Mouse (Mus musculus): ENCODE measurements around the gene Agap2. TPM values are rescaled to one million over a fixed set of nuclear protein-coding genes. Genes with fewer than 3 reads are reported as not detected.
"Not testable (repeated sequence)": the region's sequence is repeated elsewhere in the genome, so short reads cannot be mapped to it uniquely, and the experiment has no call there.

Gene Agap2
- polyA plus RNA-seq, 1 experiment, result 0.21 TPM

- no peaks in the 10 kb centered on the region for H3K4me1 ChIP-seq (ENCODE audit: control insufficient read depth, insufficient read depth, low read length)
- TF ChIP-seq CTCF (IDR thresholded peaks at IDR 0.05; ENCODE audit: borderline replicate concordance, insufficient read depth, low read length) (peak; percentile 98), POLR2A (IDR thresholded peaks at IDR 0.05; ENCODE audit: low read depth, low read length) (no peak)
- no peak overlapping the region for H3K4me3 ChIP-seq (ENCODE audit: insufficient read depth, low read length)
- no peak overlapping the region for H3K27ac ChIP-seq (ENCODE audit: insufficient read depth, low read length)
Observed at GRCm38 (mm10) chr10:127058161-127058560, 16.9 kb upstream of the Agap2 start.

- no peak overlapping the region for H3K4me3 ChIP-seq (ENCODE audit: insufficient read depth, low read length)
Observed at GRCm38 (mm10) chr10:127058708-127059107, 16.4 kb upstream of the Agap2 start.

GRCm38 (mm10) chr10:127059174-127059967, 15.7 kb upstream of the Agap2 start:
- H3K4me1 ChIP-seq (ENCODE audit: control insufficient read depth, insufficient read depth, low read length), result no peaks in the 10 kb centered on the region
- H3K27ac ChIP-seq (ENCODE audit: insufficient read depth, low read length), result no peak overlapping the region
- H3K4me3 ChIP-seq (ENCODE audit: insufficient read depth, low read length), result peak overlapping the region; percentile 25; the same call in 1 of the 2 replicates
- no peak for TF ChIP-seq CTCF (IDR thresholded peaks at IDR 0.05; ENCODE audit: borderline replicate concordance, insufficient read depth, low read length)
- TF ChIP-seq POLR2A (IDR thresholded peaks at IDR 0.05; ENCODE audit: low read depth, low read length), result no peak

More at GRCm38 (mm10) chr10:127058708-127059107, 16.4 kb upstream of the Agap2 start:
- Histone ChIP-seq H3K27ac (ENCODE audit: insufficient read depth, low read length) (no peak overlapping the region), H3K4me1 (ENCODE audit: control insufficient read depth, insufficient read depth, low read length) (no peaks in the 10 kb centered on the region)
- no peak for TF ChIP-seq CTCF (IDR thresholded peaks at IDR 0.05; ENCODE audit: borderline replicate concordance, insufficient read depth, low read length)
- no peak for TF ChIP-seq POLR2A (IDR thresholded peaks at IDR 0.05; ENCODE audit: low read depth, low read length)

- no peak within 1 kb of the TSS for H3K27ac ChIP-seq (ENCODE audit: insufficient read depth, low read length)
- TF ChIP-seq CTCF (IDR thresholded peaks at IDR 0.05; ENCODE audit: borderline replicate concordance, insufficient read depth, low read length) (no peak), POLR2A (IDR thresholded peaks at IDR 0.05; ENCODE audit: low read depth, low read length) (no peak)
- H3K4me1 ChIP-seq (ENCODE audit: control insufficient read depth, insufficient read depth, low read length), result no peaks in the 10 kb centered on the region
- peak within 1 kb of the TSS; percentile 25; the same call in 1 of the 2 replicates for H3K4me3 ChIP-seq (ENCODE audit: insufficient read depth, low read length)
Observed at GRCm38 (mm10) chr10:127059968-127060916, 14.8 kb upstream of the Agap2 start, which contains the start of gene March9. TSS of gene March9 (minus strand) at chr10:127060184.

- H3K27ac ChIP-seq (ENCODE audit: insufficient read depth, low read length), result no peak overlapping the region
- no peak for TF ChIP-seq POLR2A (IDR thresholded peaks at IDR 0.05; ENCODE audit: low read depth, low read length)
- no peak for TF ChIP-seq CTCF (IDR thresholded peaks at IDR 0.05; ENCODE audit: borderline replicate concordance, insufficient read depth, low read length)
- no peak overlapping the region for H3K4me3 ChIP-seq (ENCODE audit: insufficient read depth, low read length)
- H3K4me1 ChIP-seq (ENCODE audit: control insufficient read depth, insufficient read depth, low read length), result no peaks in the 10 kb centered on the region; the same call in 1 of the 2 replicates
Observed at GRCm38 (mm10) chr10:127061085-127061484, 14.0 kb upstream of the Agap2 start.

- Histone ChIP-seq H3K4me1 (ENCODE audit: control insufficient read depth, insufficient read depth, low read length) (no peaks in the 10 kb centered on the region; the same call in 1 of the 2 replicates), H3K27ac (ENCODE audit: insufficient read depth, low read length) (no peak overlapping the region), H3K4me3 (ENCODE audit: insufficient read depth, low read length) (no peak overlapping the region)
- no peak for TF ChIP-seq POLR2A (IDR thresholded peaks at IDR 0.05; ENCODE audit: low read depth, low read length)
- TF ChIP-seq CTCF (IDR thresholded peaks at IDR 0.05; ENCODE audit: borderline replicate concordance, insufficient read depth, low read length), result no peak
Observed at GRCm38 (mm10) chr10:127061513-127061912, 13.6 kb upstream of the Agap2 start.

- H3K4me3 ChIP-seq (ENCODE audit: insufficient read depth, low read length); H3K4me1 ChIP-seq (ENCODE audit: control insufficient read depth, insufficient read depth, low read length); H3K27ac ChIP-seq (ENCODE audit: insufficient read depth, low read length): not testable (repeated sequence)
Observed at GRCm38 (mm10) chr10:127062101-127062500, 13.0 kb upstream of the Agap2 start.

- H3K27ac ChIP-seq (ENCODE audit: insufficient read depth, low read length), result no peak overlapping the region
Observed at GRCm38 (mm10) chr10:127062503-127062902, 12.6 kb upstream of the Agap2 start.

GRCm38 (mm10) chr10:127063239-127063872, 11.7 kb upstream of the Agap2 start, which contains the start of gene Cdk4:
TSS of gene Cdk4 (plus strand) at chr10:127063534.
- TF ChIP-seq CTCF (IDR thresholded peaks at IDR 0.05; ENCODE audit: borderline replicate concordance, insufficient read depth, low read length) (no peak), POLR2A (IDR thresholded peaks at IDR 0.05; ENCODE audit: low read depth, low read length) (peak; percentile 62)
- H3K4me3 ChIP-seq (ENCODE audit: insufficient read depth, low read length), result peak within 1 kb of the TSS; percentile 92
- H3K4me1 ChIP-seq (ENCODE audit: control insufficient read depth, insufficient read depth, low read length), result peaks cover 2% of the 10 kb centered on the region; the same call in 1 of the 2 replicates
- peak within 1 kb of the TSS; percentile 56 for H3K27ac ChIP-seq (ENCODE audit: insufficient read depth, low read length)

More at GRCm38 (mm10) chr10:127062503-127062902, 12.6 kb upstream of the Agap2 start:
- H3K4me1 ChIP-seq (ENCODE audit: control insufficient read depth, insufficient read depth, low read length), result no peaks in the 10 kb centered on the region; the same call in 1 of the 2 replicates
- no peak for TF ChIP-seq POLR2A (IDR thresholded peaks at IDR 0.05; ENCODE audit: low read depth, low read length)
- TF ChIP-seq CTCF (IDR thresholded peaks at IDR 0.05; ENCODE audit: borderline replicate concordance, insufficient read depth, low read length), result no peak
- H3K4me3 ChIP-seq (ENCODE audit: insufficient read depth, low read length), result no peak overlapping the region

Measured in embryonic fibroblast, embryonic 13.5 days (primary cell).